Mouse (Mus musculus) CH12.LX (cell line): ENCODE results near the gene Slc2a8.

Source experiments
- CTCF ChIP-seq, 2 experiments: IDR thresholded peaks in 1 of 2; conservative IDR thresholded peaks in 1 of 2; 2 replicates each; pipeline ENCODE4 v1.5.1; 2011 to 2012; ENCODE audit warnings: low read depth in 2 of 2, low read length in 2 of 2, improper control_type of control experiment in 1 of 2, inconsistent platforms in 1 of 2, mild to moderate bottlenecking in 1 of 2, moderate library complexity in 1 of 2
- EP300 ChIP-seq: IDR thresholded peaks from 2 replicates; pipeline ENCODE4 v1.6.1; 2011; ENCODE audit warnings: low read length, improper control_type of control experiment
- MAX ChIP-seq: IDR thresholded peaks from 2 replicates; pipeline ENCODE4 v1.6.1; 2011; ENCODE audit warnings: low read length, improper control_type of control experiment
- PAX5 ChIP-seq: IDR thresholded peaks from 2 replicates; pipeline ENCODE4 v1.6.1; 2012; ENCODE audit warnings: low read length, inconsistent platforms, mixed read lengths
- POLR2A ChIP-seq: IDR thresholded peaks from 2 replicates; pipeline ENCODE4 v1.6.1; 2011; ENCODE audit warnings: low read depth, mild to moderate bottlenecking, improper control_type of control experiment, low read length
- SMC3 ChIP-seq: IDR thresholded peaks from 2 replicates; pipeline ENCODE4 v1.6.1; 2011; ENCODE audit warnings: low read depth, low read length, improper control_type of control experiment
- TBP ChIP-seq: conservative IDR thresholded peaks from 2 replicates; pipeline ENCODE4 v1.6.1; 2011; ENCODE audit warnings: low read depth, low read length, improper control_type of control experiment
- TCF12 ChIP-seq: IDR thresholded peaks from 2 replicates; pipeline ENCODE4 v1.6.1; 2014; ENCODE audit warnings: low read depth, mild to moderate bottlenecking, inconsistent platforms, low read length, improper control_type of control experiment
- ZC3H11A ChIP-seq: IDR thresholded peaks from 2 replicates; pipeline ENCODE4 v1.6.1; 2012; ENCODE audit warnings: low read depth, mild to moderate bottlenecking, inconsistent platforms, low read length, improper control_type of control experiment
- ZMIZ1 ChIP-seq: IDR thresholded peaks from 2 replicates; pipeline ENCODE4 v1.6.1; 2012; ENCODE audit warnings: low read depth, mild to moderate bottlenecking, inconsistent platforms, low read length, improper control_type of control experiment

GRCm38 (mm10) chr2:32985844-32986243 lies 4.0 kb upstream of the Slc2a8 start:
- TF ChIP-seq SMC3 (no peak), CTCF (conservative IDR thresholded peaks at IDR 0.05 in 1 of 2, IDR thresholded peaks at IDR 0.05 in 1 of 2; ENCODE audit: low read depth in 2 of 2, low read length in 2 of 2) (no peak), ZC3H11A (no peak), ZMIZ1 (no peak), MAX (no peak), POLR2A (no peak), EP300 (no peak), PAX5 (no peak), TBP (no peak), TCF12 (no peak)
